Mouse (Mus musculus) common myeloid progenitor, adult 5-6 weeks (primary cell): ENCODE data around the gene Ralgps1. TPM values are rescaled to one million over a fixed set of nuclear protein-coding genes. Genes with fewer than 3 reads are reported as not detected.
"Not testable (repeated sequence)": the region's sequence is repeated elsewhere in the genome, so short reads cannot be mapped to it uniquely, and the experiment has no call there.

Experiments
- ATAC-seq: replicated peaks from 2 replicates; pipeline ENCODE4 v1.8.0; 2016; ENCODE audit warnings: low read depth, mild to moderate bottlenecking, moderate TSS enrichment, inconsistent platforms; ENCODE audit not compliant: poor library complexity, severe bottlenecking
- total RNA-seq: library from RNA; stranded (forward); fragments of 200-1000, 187-1606 nt; gene quantifications from 2 replicates; pipeline ENCODE4 v1.2.3, GENCODE M21; 2017

Ralgps1 gene
- total RNA-seq, 1 experiment from 2014 or later: 2.3 TPM

DNA sequence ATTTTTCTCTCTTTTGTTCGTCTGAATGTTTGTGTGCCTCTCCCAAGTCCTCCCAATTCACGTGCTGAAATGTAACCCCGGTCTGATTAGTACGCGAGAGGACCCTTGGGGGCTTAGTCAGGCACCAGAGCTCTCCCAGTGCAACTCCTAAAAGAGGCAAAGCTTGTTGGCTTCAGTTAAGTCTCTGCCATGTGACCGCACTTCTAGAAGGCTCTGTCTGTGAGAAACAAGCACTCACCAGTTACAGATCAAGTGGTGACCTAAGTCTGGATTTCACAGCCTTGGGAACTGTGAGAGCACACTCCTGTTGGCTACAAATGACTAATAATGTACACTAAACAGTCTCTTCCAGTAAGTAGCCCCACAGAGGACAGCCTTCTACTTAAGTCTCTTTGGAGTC lies 248.4 kb downstream of the Ralgps1 start:
- ATAC-seq: no peak

- no peak for ATAC-seq
These were observed 270.8 kb downstream of the Ralgps1 start for GRCm38 (mm10) chr2:33100536-33100935.

GRCm38 (mm10) chr2:33097326-33097725 lies 274.0 kb downstream of the Ralgps1 start:
- ATAC-seq: not testable (repeated sequence)

DNA sequence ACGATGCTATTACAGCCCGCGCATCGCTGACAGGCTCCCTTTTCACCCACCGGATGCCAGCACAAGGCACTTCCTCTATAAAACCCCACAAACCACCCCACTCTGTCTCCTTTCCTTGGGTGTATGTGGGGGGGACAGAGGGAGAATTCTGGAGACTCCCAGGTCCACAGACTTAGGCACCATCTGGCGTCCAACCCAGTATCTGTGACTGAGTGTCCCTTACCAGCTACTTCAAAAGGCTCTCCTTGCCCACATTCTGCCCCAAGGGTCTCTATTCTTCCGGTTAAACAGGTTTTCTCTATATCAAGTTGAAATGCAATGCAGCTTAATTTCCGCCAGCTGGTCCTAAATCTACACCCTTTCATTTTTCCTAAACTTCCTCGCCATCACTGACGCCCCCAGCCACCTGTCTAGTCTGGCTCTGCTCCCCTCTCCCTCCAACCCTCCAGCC lies 276.0 kb downstream of the Ralgps1 start:
- ATAC-seq: no peak

GRCm38 (mm10) chr2:33090620-33091520 lies 280.4 kb downstream of the Ralgps1 start:
- no peak for ATAC-seq

- not testable (repeated sequence) for ATAC-seq
These were observed 281.3 kb downstream of the Ralgps1 start for GRCm38 (mm10) chr2:33090033-33090400.

- no peak for ATAC-seq
These were observed 281.8 kb downstream of the Ralgps1 start for GRCm38 (mm10) chr2:33089356-33090032.

DNA sequence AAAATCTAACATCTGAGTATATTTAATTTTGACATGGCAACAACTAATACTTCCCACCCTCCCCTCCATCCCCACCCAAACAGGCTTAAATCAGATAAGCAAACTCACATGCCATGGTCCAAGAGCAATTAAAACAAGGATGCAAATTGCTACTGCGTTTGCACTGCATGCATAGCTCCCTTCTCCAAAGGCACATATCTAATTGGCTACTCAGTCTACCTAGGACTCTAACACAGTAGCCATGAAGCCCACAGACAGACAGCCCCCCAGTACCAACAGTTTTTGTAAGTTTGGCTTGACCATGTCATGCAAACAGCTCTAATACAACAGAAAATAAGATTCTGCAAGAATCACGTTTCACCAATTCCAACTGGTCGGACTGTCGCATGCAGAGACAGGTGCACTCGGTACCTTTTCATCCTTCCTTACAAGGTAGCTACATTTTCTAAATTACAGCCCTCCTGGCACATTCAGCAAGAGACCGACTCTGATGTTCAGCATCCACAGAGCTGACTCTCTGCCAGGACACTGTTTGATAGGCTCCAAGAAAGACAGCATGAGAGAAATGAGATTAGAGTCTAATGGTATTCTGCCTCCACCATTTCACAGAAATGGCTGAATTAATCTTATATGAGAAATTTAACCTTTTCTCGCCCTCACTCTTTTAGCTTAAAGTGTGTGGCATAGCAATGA lies 284.5 kb downstream of the Ralgps1 start:
- no peak for ATAC-seq

- ATAC-seq: no peak
These were observed 285.2 kb downstream of the Ralgps1 start for GRCm38 (mm10) chr2:33086016-33086596.

DNA sequence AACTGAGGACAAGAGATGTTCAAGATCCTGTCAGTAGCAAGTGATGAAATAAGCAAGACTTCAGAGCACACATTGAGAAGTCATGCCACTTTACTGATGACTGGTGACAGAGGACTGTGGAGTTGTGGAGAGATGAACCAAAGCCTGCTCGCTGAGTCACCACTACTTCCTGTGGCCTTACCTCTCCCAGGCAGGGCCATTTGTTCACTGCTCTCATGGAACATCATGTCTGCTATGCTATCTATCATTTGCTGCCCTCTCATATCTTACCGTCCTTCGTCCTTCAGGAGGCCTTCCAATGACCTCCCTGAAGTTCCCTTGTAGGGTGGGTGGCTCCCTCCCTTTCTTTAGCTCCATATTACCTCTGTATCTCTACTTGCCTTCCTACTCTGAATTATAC lies 287.1 kb downstream of the Ralgps1 start:
- ATAC-seq: no peak

Other genes with a start within 250 kb of the Ralgps1 start
- gene Garnl3, start 239.8 kb downstream of the Ralgps1 start, total RNA-seq: 1.1 and 21.5 TPM in 2 replicates
- gene Angptl2, start 155.4 kb downstream of the Ralgps1 start, total RNA-seq: 2.2 and 3.2 TPM in 2 replicates
- gene Zbtb34, start 59.8 kb upstream of the Ralgps1 start, total RNA-seq: 10.3 and 11.8 TPM in 2 replicates
- 9.0 and 18.2 TPM in 2 replicates for gene Zbtb43, start 97.1 kb upstream of the Ralgps1 start, total RNA-seq